Mouse (Mus musculus) hindbrain, embryonic 11.5 days (tissue): Measurements from ENCODE around the gene Tax1bp1. TPM values are rescaled to one million over a fixed set of nuclear protein-coding genes. Genes with fewer than 3 reads are reported as not detected.

Experiments used
- ATAC-seq: fragments of 200-750 bp; cut with Nextera tagmentation; 2 replicates; pipeline ENCODE4 v1.8.0; 2017; ENCODE audit warnings: mild to moderate bottlenecking, moderate TSS enrichment, moderate library complexity; ENCODE audit not compliant: low FRiP score
- DNase-seq: peaks from one replicate; pipeline ENCODE4 v3.0.0-alpha.2; 2015; ENCODE audit warnings: low spot score
- H3K27ac ChIP-seq: fragments of 300-500 bp; sonication (generic); 2 replicates; pipeline ENCODE4 v1.5.1; 2014; ENCODE audit warnings: mild to moderate bottlenecking, low read depth, low read length
- H3K27me3 ChIP-seq: fragments of 300-500 bp; sonication (generic); 2 replicates; pipeline ENCODE4 v1.6.1; 2014; ENCODE audit warnings: mild to moderate bottlenecking, low read length, moderate library complexity, mixed read lengths; ENCODE audit not compliant: control insufficient read depth, insufficient read depth
- H3K36me3 ChIP-seq: fragments of 300-500 bp; sonication (generic); 2 replicates; pipeline ENCODE4 v1.6.1; 2014; ENCODE audit warnings: mild to moderate bottlenecking, low read length, moderate library complexity, mixed read lengths; ENCODE audit not compliant: control insufficient read depth, insufficient read depth
- H3K4me1 ChIP-seq: fragments of 300-500 bp; sonication (generic); replicated peaks from 2 replicates; pipeline ENCODE4 v1.6.1; 2014; ENCODE audit warnings: low read length, mixed read lengths; ENCODE audit not compliant: control insufficient read depth, insufficient read depth
- H3K4me2 ChIP-seq: fragments of 300-500 bp; sonication (generic); replicated peaks from 2 replicates; pipeline ENCODE4 v1.6.1; 2014; ENCODE audit warnings: mild to moderate bottlenecking, low read depth, low read length
- H3K4me3 ChIP-seq: fragments of 300-500 bp; sonication (generic); 2 replicates; pipeline ENCODE4 v1.5.1; 2014; ENCODE audit warnings: low read depth, low read length
- H3K9ac ChIP-seq: fragments of 300-500 bp; sonication (generic); 2 replicates; pipeline ENCODE4 v1.6.1; 2014; ENCODE audit warnings: low read depth, low read length
- H3K9me3 ChIP-seq: fragments of 300-500 bp; sonication (generic); 2 replicates; pipeline ENCODE4 v1.6.1; 2016; ENCODE audit warnings: low read length; ENCODE audit not compliant: control insufficient read depth
- WGBS: fragments of 180-500 bp; shearing (Covaris S2); extraction: QIAGEN DNeasy Blood & Tissue Kit; methylation state at CpG from one replicate; pipeline ENCODE4 v1.1.7; 2014; 5-methylcytosine and 5-hydroxymethylcytosine counted together
- polyA plus RNA-seq: library from polyadenylated mRNA; unstranded; fragments of >200 nt; fragmentation: Nextera tagmentation; extraction: Ambion mirVana; gene quantifications from 2 replicates; pipeline ENCODE4 v1.2.1, GENCODE M21; 2014

The Tax1bp1 gene
- polyA plus RNA-seq, 1 experiment from 2014 or later: 142 TPM

GRCm38 (mm10) chr6:52797252-52797800, 83.8 kb downstream of the Tax1bp1 start:
- Histone ChIP-seq H3K27ac (no peak overlapping the region), H3K4me1 (no peaks in the 10 kb centered on the region; the same call in 1 of the 2 replicates), H3K9me3 (no peaks in the 10 kb centered on the region), H3K27me3 (no peaks in the 10 kb centered on the region), H3K4me2 (no peak overlapping the region), H3K4me3 (no peak overlapping the region), H3K36me3 (no peaks in the 10 kb centered on the region), H3K9ac (no peak overlapping the region)
- DNase-seq: no peak
- WGBS: 51% methylated on average over 6 of the region's 6 CpGs
- no peak for ATAC-seq

GRCm38 (mm10) chr6:52802181-52802580, 88.7 kb downstream of the Tax1bp1 start:
- Histone ChIP-seq H3K9ac (no peak overlapping the region), H3K4me3 (no peak overlapping the region), H3K9me3 (no peaks in the 10 kb centered on the region), H3K4me1 (no peaks in the 10 kb centered on the region), H3K27ac (no peak overlapping the region), H3K4me2 (no peak overlapping the region), H3K36me3 (no peaks in the 10 kb centered on the region), H3K27me3 (no peaks in the 10 kb centered on the region)
- no peak for ATAC-seq
- DNase-seq: no peak
- WGBS: 62% methylated on average over 9 of the region's 9 CpGs

DNA sequence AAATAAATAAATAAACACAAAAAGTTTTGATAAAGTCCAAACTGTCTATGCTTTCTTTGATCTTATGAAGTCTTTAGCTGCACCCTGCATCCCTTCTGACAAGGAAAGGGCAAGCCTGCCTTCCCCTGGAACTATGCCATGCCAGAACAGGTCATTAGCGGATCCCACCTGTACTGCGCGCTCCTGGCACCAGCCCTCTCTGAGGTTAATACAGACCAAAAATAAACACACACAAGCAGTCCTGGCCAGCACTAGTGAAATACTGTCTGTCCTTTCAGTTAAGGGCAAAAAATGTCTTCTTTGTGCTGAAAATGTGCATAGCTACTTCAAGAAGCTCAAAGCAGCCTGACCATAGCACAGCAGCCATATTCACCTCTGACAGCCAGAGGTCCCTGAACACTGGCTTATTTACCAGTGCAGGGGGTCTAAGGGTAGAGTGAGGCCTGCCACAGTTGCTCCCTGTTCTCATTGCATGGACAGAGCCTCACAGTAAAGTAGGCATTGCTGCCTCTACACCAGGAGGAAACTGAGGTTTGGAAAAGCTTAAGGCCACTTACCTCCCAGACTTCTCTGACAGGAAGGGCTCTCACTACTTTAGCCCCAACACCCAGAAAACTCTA, 91.8 kb downstream of the Tax1bp1 start:
- H3K27me3 ChIP-seq: no peaks in the 10 kb centered on the region
- H3K36me3 ChIP-seq: no peaks in the 10 kb centered on the region
- H3K4me2 ChIP-seq: no peak overlapping the region
- DNase-seq (no peak), ATAC-seq (no peak)
- no peak overlapping the region for H3K27ac ChIP-seq
- H3K9ac ChIP-seq: no peak overlapping the region
- H3K9me3 ChIP-seq: no peaks in the 10 kb centered on the region
- H3K4me1 ChIP-seq: no peaks in the 10 kb centered on the region
- H3K4me3 ChIP-seq: no peak overlapping the region
- WGBS: 88% methylated on average over 3 of the region's 3 CpGs

Other genes with a start within 250 kb of the Tax1bp1 start
- gene Hibadh, start 73.3 kb upstream of the Tax1bp1 start, polyA plus RNA-seq: 44.2 and 45.6 TPM in 2 replicates